Mouse (Mus musculus) ZHBTc4 (cell line): ENCODE data around the gene Cpt1c.

Experiments used
- DNase-seq: peaks from one replicate; pipeline ENCODE4 v3.0.0-alpha.2; 2011; ENCODE audit warnings: low read depth, low spot score

The Cpt1c gene

DNA sequence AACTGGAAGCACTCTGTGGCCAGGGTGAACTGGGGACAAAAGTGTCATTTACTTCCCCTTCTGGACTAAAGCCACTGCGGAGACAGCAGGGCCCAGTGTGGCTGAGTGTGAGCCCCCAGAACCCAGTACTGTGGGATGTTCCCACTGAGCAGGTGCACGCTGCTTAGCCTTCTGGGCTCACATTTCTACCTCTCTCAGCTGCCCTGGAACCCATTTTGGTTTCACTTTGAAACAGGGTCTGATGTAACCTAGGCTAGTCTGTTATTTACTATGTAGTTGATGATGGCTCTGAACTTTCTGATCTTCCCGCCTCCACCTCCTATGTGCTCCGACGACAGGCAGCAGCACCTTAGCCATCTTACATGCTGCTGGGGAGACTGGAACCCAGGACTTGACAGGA, 11.8 kb downstream of the Cpt1c start:
- DNase-seq: no peak

DNA sequence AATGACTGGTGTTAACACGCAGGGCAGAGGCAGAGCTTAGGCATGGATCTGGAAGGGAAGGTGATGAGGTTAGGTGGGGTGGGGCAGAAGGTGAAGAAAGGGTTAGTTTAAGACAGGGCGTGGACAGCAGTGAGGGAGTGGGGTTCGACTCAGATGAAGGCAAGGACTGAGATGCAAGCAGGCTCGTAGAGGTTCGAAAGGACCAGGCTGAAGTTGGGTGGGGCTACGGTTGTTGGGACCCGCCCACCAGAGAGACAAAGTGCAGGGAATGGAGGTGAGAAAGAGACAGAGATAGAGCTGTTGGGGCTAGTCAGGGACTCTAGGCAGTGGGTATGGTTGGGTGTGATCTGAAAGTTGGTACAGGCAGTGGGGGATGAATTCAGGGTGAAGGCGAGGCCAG, 12.3 kb downstream of the Cpt1c start:
- peak; percentile 64 for DNase-seq

DNA sequence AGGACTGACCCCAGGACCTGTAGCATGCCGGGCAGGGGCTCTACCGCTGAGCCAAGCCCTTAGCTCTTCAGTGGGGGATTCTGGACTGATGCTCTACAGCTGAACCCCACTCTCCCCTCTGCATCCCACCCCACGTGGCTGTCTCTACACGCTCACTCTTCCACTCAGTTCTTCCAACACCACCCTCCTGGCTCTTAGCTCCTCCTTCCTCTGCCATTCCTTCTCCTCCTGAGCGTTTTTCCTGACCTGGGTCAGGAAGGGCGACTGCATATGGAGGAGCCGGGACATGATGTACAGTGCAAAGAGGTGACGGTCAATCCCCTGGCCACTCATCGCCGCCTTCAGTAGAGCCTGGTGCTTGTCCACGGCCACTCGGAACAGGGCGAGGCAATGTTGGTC, 14.1 kb downstream of the Cpt1c start:
- DNase-seq: no peak

DNA sequence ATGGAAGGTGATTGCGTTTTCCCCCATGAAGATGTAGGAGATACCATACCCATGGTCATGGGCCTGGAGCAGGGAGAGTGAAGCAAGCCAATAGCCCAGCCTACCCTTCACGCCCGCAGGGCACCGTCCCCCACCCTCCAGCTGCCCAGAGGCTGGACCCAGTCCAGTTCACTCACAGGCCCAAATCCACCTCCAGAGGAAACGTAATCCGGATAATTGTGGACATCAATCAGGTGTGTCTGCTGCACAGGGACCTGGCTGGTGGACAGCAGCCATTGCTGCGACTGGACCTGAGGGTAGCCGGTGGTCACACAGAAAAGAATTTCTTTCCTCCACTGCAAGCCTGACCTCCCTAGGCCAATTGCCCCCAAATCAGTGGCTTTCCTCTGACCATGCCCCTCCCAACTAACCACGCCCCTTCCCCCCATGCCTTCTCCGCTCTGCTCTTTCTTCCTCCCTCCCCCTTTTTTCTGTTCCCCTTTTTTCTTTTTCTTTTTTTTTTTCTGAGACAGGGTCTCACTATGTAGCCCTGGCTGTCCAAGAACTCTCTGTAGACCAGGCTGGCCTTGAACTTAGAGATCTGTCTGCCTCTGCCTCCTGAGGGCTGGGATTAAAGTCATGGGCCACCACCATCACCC, 14.7 kb downstream of the Cpt1c start:
- no peak for DNase-seq

DNA sequence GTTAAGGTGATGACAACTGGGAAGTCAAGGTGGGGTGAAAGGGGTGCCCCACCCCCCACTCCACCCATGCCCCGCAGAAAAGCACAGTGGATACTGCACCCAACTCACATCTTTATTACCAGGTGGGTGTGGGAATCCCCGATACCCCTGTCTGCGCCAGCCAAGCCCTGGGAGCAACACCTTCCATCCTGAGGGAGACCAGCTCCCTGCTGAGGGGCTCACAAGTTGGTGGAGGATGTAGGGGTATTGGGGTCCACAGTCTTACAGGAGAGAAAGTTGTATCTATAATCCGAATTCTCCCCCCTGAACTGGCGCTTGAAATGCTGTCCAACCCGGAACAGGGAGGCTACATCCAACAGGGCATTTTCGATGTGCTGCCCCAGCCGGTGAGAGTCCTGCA, 15.4 kb downstream of the Cpt1c start:
- no peak for DNase-seq

DNA sequence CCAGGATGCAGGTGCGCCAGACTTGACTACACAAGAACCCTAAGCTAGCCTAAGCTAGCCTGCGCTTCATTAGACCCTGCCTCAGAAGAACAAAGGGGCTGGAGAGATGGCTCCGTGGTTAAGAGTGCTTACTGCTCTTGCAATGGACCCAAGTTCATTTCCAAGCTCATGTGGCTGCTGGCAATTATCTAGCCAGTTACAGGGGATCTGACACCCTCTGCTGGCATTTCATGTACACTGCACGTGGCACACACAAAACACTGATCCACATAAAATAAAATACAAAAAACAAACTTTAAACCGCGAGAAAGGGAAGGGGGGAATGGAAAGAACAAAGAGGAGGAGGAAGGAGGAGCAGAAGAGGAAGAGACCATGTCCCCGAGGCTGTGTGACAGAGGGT, 16.4 kb downstream of the Cpt1c start:
- DNase-seq: peak; percentile 65

DNA sequence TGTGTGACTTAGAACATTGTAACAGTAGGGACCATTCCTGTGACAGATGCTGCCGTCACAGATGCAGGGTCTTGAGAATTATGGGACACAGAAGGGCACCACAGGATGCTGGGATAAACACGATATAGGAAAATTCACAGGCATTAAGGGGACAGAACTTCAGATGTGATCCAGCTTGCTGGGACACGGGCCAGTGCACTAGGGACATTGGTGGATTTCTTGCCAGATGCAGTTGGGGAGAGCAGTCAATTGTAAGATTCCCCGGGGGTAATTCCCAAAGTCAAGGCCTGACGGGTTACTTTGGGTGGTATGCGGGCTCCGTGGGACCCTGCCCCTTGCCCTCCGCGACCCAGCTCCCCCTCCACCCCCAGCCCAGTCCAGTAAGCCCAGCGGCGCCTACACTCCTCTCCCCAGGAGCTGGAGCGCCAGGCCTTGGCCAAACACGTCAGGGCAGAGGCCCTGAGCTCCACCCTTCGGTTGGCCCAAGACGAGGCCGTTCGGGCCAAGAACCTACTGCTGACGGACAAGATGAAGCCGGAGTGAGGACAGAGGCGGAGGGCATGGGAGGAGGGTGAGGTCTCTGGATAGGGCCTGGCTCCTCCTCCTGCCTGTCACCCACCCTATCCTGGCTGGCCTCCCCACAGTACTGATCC, 17.3 kb downstream of the Cpt1c start:
- DNase-seq: no peak

DNA sequence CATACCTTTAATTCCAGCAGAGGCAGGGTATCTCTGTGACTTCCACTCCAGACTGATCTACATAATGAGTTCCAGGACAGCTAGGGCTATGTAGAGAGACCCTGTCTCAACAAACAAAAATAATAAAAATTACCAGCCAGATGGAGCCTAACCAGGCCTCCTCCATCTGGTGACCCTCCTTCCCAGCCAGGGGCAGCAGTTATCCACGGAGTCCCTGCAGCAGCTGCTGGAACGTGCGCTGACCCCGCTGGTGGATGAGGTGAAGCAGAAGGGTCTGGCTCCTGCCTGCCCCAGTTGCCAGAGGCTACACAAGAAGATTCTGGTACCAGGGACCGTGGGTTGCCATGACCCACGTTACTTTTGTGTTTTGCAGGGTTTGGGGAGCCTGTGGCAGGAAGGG, 18.4 kb downstream of the Cpt1c start:
- DNase-seq: no peak

DNA sequence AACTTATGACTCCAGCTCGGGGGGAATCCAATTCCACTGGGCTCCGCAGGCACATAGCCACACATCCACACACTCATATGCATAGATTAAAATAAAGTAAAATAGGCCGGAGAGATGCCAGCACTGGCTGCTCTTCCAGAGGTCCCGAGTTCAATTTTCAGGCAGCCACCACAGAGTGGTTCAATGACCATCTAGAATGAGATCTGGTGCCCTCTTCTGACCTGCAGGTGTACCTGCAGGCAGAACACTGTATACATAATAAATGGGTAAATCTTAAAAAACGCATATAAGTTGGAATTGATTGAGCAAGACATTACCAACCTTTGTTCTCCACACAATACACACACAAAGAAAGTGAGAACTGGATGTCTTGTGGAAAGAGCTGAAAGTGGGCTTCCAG, 19.0 kb downstream of the Cpt1c start:
- DNase-seq: peak; percentile 64

DNA sequence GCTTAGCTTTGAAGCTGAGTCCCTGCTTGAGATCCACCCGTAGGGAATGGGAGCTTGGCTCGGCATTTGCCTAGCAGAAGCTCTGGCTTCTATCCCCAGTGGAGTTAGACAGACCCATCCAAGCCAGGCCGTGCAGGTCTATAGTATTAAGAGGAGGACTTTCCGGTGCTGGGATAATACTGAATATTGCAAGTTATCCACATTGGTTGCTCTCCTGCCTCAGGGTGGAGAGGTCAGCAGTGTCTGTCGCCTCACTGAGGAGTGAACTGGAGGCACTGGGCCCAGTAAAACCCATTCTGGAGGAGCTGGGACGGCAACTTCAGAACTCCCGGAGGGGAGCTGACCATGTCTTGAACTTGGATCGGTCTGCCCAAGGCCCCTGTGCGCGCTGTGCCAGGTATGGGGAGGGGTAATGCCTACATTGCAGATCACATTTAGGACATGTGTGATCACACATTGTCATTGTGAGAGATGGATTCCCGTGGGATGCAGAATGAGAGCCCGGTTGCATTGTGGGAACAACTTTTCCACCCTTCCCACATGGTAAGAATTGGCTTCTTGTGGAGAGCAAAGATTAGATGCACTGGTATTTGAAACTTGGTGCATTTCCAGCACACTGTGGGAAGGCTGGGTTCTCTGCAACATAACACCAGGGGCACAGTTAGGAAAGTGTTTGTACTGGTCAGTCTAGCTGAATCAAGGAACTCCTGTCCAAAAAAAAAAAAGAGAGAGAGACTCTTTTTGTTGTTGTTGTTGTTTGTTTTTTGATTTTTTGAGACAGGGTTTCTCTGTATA, 20.4 kb downstream of the Cpt1c start:
- no peak for DNase-seq

DNA sequence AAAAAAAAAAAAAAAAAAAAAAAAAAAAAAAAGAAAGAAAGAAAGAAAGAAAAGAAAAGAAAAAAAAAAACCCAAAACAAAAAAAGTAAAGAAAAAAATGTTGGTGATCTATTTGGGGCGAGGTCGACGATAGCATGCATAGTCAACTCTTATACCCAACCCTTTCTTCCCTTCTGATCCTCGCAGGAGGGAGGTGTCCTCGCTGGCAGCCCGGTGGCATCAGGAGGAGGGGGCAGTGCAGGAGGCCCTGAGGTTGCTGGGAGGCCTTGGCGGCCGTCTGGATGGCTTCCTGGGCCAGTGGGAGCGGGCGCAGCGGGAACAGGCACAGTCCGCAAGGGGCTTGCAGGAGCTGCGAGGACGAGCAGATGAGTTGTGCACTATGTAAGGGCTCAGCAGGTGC, 21.1 kb downstream of the Cpt1c start:
- no peak for DNase-seq

DNA sequence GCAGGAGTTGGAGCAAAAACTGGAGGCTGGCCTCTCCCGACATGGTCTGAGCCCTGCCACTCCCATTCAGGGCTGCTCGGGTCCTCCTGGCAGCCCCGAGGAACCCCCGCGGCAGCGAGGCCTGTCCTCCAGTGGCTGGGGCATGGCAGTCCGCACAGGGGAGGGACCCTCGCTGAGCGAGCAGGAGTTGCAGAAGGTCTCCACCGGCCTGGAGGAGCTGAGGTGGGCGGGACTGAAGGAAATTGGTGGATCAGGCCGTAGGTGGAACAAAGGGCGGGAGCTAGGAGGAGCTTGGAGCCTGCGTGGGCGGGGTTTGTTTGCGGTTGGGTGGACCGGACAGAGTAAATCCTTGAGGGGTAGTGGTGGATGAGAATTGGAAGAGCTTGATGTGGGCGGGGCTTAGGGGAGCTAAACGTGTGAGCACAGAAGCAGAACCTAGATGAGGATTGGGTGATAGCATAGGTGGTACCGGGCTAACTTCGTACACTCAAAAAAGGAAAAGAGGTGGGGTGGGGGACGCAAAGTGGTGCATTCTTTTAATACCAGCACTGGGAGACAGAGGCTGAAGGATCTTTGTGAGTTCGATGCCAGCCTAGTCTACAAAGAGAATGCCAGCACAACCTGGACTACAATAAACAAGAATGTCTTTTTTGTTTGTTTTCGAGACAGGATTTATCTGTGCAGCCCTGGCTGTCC, 21.9 kb downstream of the Cpt1c start:
- DNase-seq: peak; percentile 99

DNA sequence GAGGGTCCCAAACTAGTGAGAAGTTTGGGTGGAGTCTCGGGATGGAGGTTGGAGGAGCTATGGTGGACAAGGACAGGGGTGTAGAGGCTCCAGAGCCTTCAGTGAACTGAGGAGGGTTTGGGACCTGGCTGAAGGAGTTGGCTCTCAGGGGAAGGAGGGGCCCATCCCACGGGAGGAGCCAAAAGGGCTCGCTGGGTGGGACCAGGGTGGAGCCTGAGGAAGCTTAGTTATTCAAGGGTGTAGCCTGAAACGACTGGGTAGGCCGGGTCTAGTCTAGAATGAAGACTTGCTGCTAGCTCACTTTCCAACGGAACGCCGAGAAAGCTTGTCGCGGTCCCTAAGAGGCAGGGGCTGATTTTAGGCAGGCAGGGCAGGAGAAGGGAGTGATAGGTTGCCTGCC, 22.7 kb downstream of the Cpt1c start:
- peak; percentile 97 for DNase-seq

DNA sequence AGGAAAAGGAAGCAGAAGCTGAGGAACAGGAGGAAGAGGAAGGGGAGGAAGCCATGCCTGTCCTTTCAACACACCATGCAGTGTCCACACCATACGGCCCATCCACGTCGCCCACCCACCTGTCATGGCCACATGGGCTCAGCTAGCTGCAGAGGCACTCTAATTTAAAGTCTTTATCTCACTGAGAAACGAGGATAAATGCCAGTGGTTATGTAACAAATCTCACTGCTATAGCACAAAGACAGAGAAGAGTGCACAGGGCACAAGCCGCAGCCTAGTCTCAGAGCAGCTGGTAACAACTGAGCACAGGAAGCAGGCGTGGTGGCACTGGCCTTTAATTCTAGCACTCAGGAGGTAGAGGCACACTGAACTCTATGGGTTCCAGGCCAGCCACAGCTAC, 24.7 kb downstream of the Cpt1c start:
- no peak for DNase-seq

DNA sequence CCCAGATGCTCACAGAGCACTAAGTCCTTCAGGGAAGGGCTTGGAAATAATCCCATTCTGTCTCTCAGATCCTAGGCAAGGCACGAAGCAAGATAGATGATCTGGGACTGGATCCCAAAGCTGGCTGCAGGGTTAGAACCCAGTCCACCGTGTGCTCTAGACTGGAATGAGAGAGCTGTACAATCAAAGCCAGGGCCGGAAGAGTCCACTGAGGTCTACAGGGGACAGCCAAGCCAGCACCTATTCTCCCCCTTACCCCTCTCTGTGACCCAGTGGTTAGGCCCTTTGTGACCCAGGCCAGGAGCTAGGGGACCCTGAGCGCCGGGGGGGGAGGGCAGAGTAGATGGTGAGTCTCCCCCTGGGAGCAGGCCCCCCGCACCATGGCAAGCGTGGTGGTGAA, 31.7 kb downstream of the Cpt1c start, which contains the start of gene Tsks:
Tsks (plus strand) TSS at position 301 of the 400 bp plus-strand sequence.
- peak; percentile 30 for DNase-seq

DNA sequence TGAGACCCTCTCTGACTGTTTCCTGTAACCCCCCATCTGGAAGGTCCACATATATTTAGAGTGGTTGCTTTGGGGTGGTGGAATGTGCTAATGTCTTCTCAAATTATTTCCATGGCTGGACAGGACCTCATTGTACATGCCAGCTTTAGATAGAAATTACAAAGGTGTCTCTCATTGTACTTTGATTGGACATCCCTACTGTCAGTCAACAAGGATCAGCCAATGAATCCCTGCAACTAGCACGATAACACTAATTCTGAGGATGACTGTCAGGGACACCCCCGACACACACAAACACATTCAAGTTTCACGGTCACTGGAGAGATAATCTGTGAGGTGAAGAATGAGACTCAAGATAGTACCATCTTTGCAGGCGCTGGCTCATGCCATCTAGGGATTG, 36.0 kb downstream of the Cpt1c start:
- peak; percentile 89 for DNase-seq

DNA sequence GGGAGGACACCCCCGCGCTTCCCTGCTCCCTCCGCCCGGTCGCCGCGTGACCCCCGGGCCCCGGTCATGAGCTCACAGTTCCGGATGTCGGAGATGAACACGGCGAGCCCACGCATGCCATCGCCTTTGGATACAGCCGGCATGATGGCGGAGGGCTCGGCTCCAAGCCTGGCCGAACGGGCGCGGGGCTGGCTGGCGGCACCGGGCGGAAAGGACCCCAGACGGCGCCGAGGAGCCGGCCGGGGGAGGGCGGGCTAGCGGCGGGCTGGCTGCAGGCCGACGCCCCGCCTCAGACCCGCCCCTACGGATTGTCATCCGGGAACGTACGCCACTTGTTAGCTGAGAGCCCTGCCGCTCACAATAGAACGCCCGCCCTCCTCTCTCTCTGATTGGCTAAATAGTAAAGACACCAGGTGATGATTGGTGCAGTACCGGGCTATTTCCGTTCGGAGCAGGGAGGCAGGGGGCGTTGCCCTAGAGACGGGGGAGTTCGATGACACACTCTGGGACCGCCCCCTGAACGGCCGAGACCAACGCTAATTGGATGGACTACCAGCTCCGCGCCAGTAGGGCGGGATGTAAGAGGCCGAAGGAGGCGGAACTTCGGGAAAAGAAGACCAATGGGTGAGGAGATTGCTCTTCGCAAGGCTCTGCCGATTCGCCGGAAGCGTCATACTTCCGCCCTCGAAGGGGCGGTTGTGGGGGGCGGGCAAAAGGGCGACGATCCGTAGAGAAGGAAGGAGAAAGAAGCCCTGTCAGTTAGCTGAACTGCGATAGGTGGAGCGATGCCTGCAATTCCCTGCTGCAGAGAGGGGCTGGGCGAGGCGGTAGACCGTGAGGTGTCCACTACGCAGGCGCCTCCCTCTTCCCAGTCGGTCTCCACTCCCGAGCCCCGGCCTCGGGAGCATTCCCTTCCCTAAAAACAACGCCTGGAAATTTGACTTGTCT, 45.2 kb downstream of the Cpt1c start, which contains the start of gene Ap2a1:
Ap2a1 (minus strand) TSS at position 293 of the 948 bp plus-strand sequence.
- DNase-seq: peak; percentile 100

DNA sequence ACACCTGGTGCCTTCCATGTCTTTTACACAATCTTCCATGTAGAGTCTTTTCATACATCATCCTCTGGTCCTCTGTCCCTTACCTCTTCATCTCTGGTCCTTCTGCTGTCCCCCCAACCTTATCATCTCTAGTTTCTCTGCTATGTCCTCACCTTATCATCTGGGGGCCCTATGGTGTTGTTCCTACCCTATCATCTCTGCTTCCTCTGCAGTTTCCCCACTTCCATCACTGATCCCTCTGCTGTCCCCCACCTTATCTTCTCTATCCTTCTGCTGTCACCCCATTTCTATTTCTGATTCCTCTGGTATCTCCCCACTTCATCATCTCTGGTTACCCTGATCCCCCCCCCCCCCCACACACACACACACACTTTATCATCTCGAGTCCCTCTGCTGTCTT, 46.1 kb downstream of the Cpt1c start:
- DNase-seq: no peak

DNA sequence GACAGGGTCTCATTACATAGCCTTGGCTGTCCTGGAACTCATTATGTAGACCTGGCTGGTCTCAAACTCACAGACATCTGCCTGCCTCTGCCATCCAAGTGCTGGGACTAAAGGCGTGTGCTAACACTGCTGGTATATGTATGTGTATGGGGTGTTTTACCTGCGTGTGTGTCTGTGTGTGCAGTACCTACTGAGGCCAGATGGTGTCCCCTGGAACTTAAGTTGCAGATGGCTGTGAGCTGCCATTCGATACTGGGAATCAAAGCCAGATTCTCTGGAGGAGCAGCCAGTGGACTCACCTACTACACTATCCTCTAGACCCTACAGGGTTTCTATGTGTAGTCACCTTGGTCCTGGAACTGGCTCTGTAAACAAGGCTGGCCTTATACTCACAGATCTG, 49.2 kb downstream of the Cpt1c start:
- DNase-seq: peak; percentile 89

DNA sequence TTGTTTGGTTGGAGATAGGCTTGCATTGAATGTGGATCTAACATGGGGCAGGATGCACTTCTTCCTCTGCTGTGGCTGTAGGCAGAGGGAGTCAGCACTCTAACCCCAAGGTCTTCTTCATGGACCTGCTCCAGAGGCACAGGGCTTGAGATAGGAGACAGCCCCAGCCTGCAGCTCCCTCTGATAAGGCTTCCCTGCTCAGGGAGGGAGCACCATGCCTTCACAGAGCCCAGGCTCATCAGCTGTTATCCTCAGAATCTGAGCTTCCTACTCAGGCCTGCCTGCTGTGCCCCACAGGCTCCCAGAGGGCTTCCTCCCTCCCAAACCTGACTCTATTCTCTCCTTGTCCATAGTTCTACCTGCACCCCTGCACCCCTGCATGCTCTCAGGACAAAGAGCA, 52.1 kb downstream of the Cpt1c start:
- DNase-seq: no peak

DNA sequence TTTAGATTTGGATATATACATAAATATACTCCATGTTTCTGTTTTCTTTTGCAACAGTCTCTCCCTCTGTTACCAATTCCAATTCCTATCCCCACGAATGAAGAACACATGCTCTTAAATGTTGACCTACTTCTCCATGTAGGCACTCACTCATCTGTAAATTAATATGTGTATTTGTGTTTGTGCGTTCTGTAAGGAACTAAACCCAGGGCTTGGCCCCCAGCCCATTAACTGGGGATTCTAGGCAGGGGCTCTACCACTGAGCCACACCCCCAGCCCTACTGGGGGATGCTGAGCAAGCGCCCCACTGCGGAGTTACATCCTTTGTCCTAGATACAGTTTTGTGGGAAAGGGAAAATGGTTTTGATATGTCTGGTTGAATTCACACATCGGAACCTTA, 55.5 kb downstream of the Cpt1c start:
- no peak for DNase-seq
